Mouse (Mus musculus) liver, embryonic 14.5 days (tissue): ENCODE measurements around the gene Mtmr10.

Experiments
- CTCF ChIP-seq: IDR thresholded peaks from 2 replicates; pipeline ENCODE4 v1.5.1; 2016; ENCODE audit warnings: antibody characterized with exemption, low read depth, control low read depth
- EP300 ChIP-seq: IDR thresholded peaks from 2 replicates; pipeline ENCODE4 v1.6.1; 2016; ENCODE audit warnings: antibody characterized with exemption, low read depth

- TF ChIP-seq CTCF, result no peak
- no peak for TF ChIP-seq EP300
Observed at GRCm38 (mm10) chr7:64365863-64366262, 78.4 kb downstream of the Mtmr10 start.
